ENCODE assay signal across 13 mouse cellular contexts in genomic region chr10:20234466-20234865, GRCm38 (mm10).
DNase-seq lines count a peak whose midpoint lies in the region; ATAC-seq and TF ChIP-seq lines count a peak whose summit lies in the region.
"Had no signal": no experiment of that assay in that cellular context is flagged by ENCODE, and none has a peak within 500 bp of the region (broad histone marks: within the 10 kb centered on the region; RNA-seq: fewer than 3 reads in every experiment).

No protein-coding gene starts in this region.

- WGBS in hindbrain, embryonic 10.5 days = 72% methylated on average over 4 of the region's 4 CpGs
- WGBS in hindbrain, embryonic 16.5 days = 69% methylated on average over 4 of the region's 4 CpGs
- WGBS in intestine, postnatal 0 days = 39% methylated on average over 4 of the region's 4 CpGs
- WGBS in forebrain, embryonic 15.5 days = 80% methylated on average over 4 of the region's 4 CpGs

- no peaks in the 10 kb centered on the region for H3K4me1 ChIP-seq in hindbrain, embryonic 10.5 days (replicated peaks)
- H3K4me1 ChIP-seq in hindbrain, embryonic 16.5 days (ENCODE audit: control insufficient read depth, insufficient read depth, low read depth, low read length) = no peaks in the 10 kb centered on the region
- H3K4me1 ChIP-seq in intestine, postnatal 0 days (replicated peaks; ENCODE audit: control insufficient read depth, insufficient read depth, low read length) = no peaks in the 10 kb centered on the region
- H3K4me1 ChIP-seq in forebrain, embryonic 15.5 days = no peaks in the 10 kb centered on the region
- H3K4me1 ChIP-seq: forebrain, embryonic 13.5 days had no signal

- no peak overlapping the region for H3K4me2 ChIP-seq in hindbrain, embryonic 16.5 days (ENCODE audit: low read length)
- H3K4me2 ChIP-seq in intestine, postnatal 0 days (replicated peaks; ENCODE audit: low read depth) = no peak overlapping the region
- no peak overlapping the region for H3K4me2 ChIP-seq in forebrain, embryonic 15.5 days (replicated peaks)
- H3K4me2 ChIP-seq: forebrain, embryonic 13.5 days had no signal

- no peak for ATAC-seq in hindbrain, embryonic 16.5 days
- ATAC-seq in intestine, postnatal 0 days = no peak
- no peak for ATAC-seq in forebrain, embryonic 15.5 days (replicated peaks)
- ATAC-seq: forebrain, embryonic 13.5 days; inflammation-experienced regulatory T-cells, adult 6 months had no signal

- H3K27ac ChIP-seq in hindbrain, embryonic 10.5 days = no peak overlapping the region
- no peak overlapping the region for H3K27ac ChIP-seq in hindbrain, embryonic 16.5 days (ENCODE audit: low read depth, low read length)
- 0 out of 2 replicates have a peak overlapping the region, but pooled peaks have one; percentile 17 for H3K27ac ChIP-seq in intestine, postnatal 0 days (ENCODE audit: low read depth, low read length)
- H3K27ac ChIP-seq in forebrain, embryonic 15.5 days (replicated peaks) = no peak overlapping the region
- H3K27ac ChIP-seq: forebrain, embryonic 13.5 days had no signal

- H3K4me3 ChIP-seq in hindbrain, embryonic 10.5 days = no peak overlapping the region
- no peak overlapping the region for H3K4me3 ChIP-seq in hindbrain, embryonic 16.5 days (ENCODE audit: low read length)
- H3K4me3 ChIP-seq in intestine, postnatal 0 days (ENCODE audit: low read depth, low read length) = no peak overlapping the region
- no peak overlapping the region for H3K4me3 ChIP-seq in forebrain, embryonic 15.5 days
- H3K4me3 ChIP-seq: forebrain, embryonic 13.5 days had no signal

- H3K9ac ChIP-seq in hindbrain, embryonic 16.5 days (ENCODE audit: low read depth, low read length) = no peak overlapping the region
- no peak overlapping the region for H3K9ac ChIP-seq in intestine, postnatal 0 days (ENCODE audit: low read depth, low read length)
- no peak overlapping the region for H3K9ac ChIP-seq in forebrain, embryonic 15.5 days (replicated peaks)
- H3K9ac ChIP-seq: forebrain, embryonic 13.5 days had no signal

- no peaks in the 10 kb centered on the region for H3K27me3 ChIP-seq in hindbrain, embryonic 10.5 days (ENCODE audit: insufficient read depth, poor library complexity, severe bottlenecking)
- H3K27me3 ChIP-seq in hindbrain, embryonic 16.5 days (replicated peaks; ENCODE audit: control insufficient read depth, insufficient read depth, low read length) = no peaks in the 10 kb centered on the region
- H3K27me3 ChIP-seq in intestine, postnatal 0 days (replicated peaks; ENCODE audit: control insufficient read depth, insufficient read depth, low read length) = no peaks in the 10 kb centered on the region
- no peaks in the 10 kb centered on the region for H3K27me3 ChIP-seq in forebrain, embryonic 15.5 days
- H3K27me3 ChIP-seq: forebrain, embryonic 13.5 days had no signal

- peak; percentile 17 for DNase-seq in hindbrain, embryonic 10.5 days (ENCODE audit: low spot score)
- peak; percentile 23 for DNase-seq in MN1 (ENCODE audit: low spot score)
- peak; percentile 28 to 36 for DNase-seq in cerebellum, postnatal 25 days
- no peak for DNase-seq in thymus, postnatal 4 days
- DNase-seq: kidney, postnatal 14 days; lung, adult 2 months; right cerebral cortex, postnatal 14 days; thymus, adult 18-20 months had no signal

- H3K9me3 ChIP-seq in hindbrain, embryonic 10.5 days = no peaks in the 10 kb centered on the region
- no peaks in the 10 kb centered on the region for H3K9me3 ChIP-seq in hindbrain, embryonic 16.5 days (ENCODE audit: control insufficient read depth, low read length)
- H3K9me3 ChIP-seq in intestine, postnatal 0 days (ENCODE audit: control insufficient read depth) = no peaks in the 10 kb centered on the region
- H3K9me3 ChIP-seq in forebrain, embryonic 15.5 days = no peaks in the 10 kb centered on the region
- H3K9me3 ChIP-seq: forebrain, embryonic 13.5 days had no signal

- no peak for TF ChIP-seq CTCF in intestine, postnatal 0 days (IDR thresholded peaks at IDR 0.05; ENCODE audit: low read depth)

- H3K36me3 ChIP-seq in hindbrain, embryonic 10.5 days = peaks cover 10% of the 10 kb centered on the region; the same call in 1 of the 2 replicates
- no peaks in the 10 kb centered on the region for H3K36me3 ChIP-seq in hindbrain, embryonic 16.5 days (ENCODE audit: control insufficient read depth, insufficient read depth, low read length)
- peaks cover 38% of the 10 kb centered on the region for H3K36me3 ChIP-seq in intestine, postnatal 0 days (ENCODE audit: control insufficient read depth, insufficient read depth)
- no peaks in the 10 kb centered on the region for H3K36me3 ChIP-seq in forebrain, embryonic 15.5 days
